Mouse (Mus musculus): ENCODE data around the gene 4930432K21Rik. TPM values are rescaled to one million over a fixed set of nuclear protein-coding genes. Genes with fewer than 3 reads are reported as not detected.

Gene 4930432K21Rik
- total and polyA plus RNA-seq, 2 experiments from 2014 or later, result 2.2 to 5.7 TPM

- H3K27ac ChIP-seq (ENCODE audit: low read depth, low read length), result no peak overlapping the region
- no peak for TF ChIP-seq CTCF (IDR thresholded peaks at IDR 0.05)
- no peaks in the 10 kb centered on the region for H3K27me3 ChIP-seq (ENCODE audit: insufficient read depth, low read length)
- no peak for DNase-seq (ENCODE audit: low spot score)
- no peak overlapping the region for H3K9ac ChIP-seq (replicated peaks; ENCODE audit: low read length, poor library complexity, severe bottlenecking)
- no peaks in the 10 kb centered on the region for H3K9me3 ChIP-seq (ENCODE audit: low read length)
- no peak overlapping the region for H3K4me2 ChIP-seq (ENCODE audit: low read depth, low read length, poor library complexity, severe bottlenecking)
- peaks cover 9% of the 10 kb centered on the region for H3K36me3 ChIP-seq (ENCODE audit: insufficient read depth, low read length)
- no peak overlapping the region for H3K4me3 ChIP-seq (ENCODE audit: low read depth, low read length)
- peaks cover 26% of the 10 kb centered on the region for H3K4me1 ChIP-seq (ENCODE audit: insufficient read depth, low read length)
- WGBS, result 81% methylated on average over 8 of the region's 8 CpGs
- ATAC-seq (ENCODE audit: low FRiP score), result no peak
Measured at GRCm38 (mm10) chr8:84178592-84178991, 30.8 kb downstream of the 4930432K21Rik start.

- TF ChIP-seq CTCF (IDR thresholded peaks at IDR 0.05), result no peak
- Histone ChIP-seq H3K9me3 (ENCODE audit: low read length) (no peaks in the 10 kb centered on the region), H3K4me1 (ENCODE audit: insufficient read depth, low read length) (peaks cover 26% of the 10 kb centered on the region), H3K9ac (replicated peaks; ENCODE audit: low read length, poor library complexity, severe bottlenecking) (peak overlapping the region; percentile 45), H3K4me3 (ENCODE audit: low read depth, low read length) (peak overlapping the region; percentile 19), H3K36me3 (ENCODE audit: insufficient read depth, low read length) (peaks cover 7% of the 10 kb centered on the region; the same call in 1 of the 2 replicates), H3K27me3 (ENCODE audit: insufficient read depth, low read length) (no peaks in the 10 kb centered on the region), H3K4me2 (ENCODE audit: low read depth, low read length, poor library complexity, severe bottlenecking) (peak overlapping the region; percentile 49), H3K27ac (ENCODE audit: low read depth, low read length) (no peak overlapping the region)
- 11% methylated on average over 4 of the region's 4 CpGs for WGBS
- DNase-seq (ENCODE audit: low spot score), result no peak
- ATAC-seq (ENCODE audit: low FRiP score), result no peak
Measured at GRCm38 (mm10) chr8:84179946-84180345, 32.1 kb downstream of the 4930432K21Rik start.

DNA sequence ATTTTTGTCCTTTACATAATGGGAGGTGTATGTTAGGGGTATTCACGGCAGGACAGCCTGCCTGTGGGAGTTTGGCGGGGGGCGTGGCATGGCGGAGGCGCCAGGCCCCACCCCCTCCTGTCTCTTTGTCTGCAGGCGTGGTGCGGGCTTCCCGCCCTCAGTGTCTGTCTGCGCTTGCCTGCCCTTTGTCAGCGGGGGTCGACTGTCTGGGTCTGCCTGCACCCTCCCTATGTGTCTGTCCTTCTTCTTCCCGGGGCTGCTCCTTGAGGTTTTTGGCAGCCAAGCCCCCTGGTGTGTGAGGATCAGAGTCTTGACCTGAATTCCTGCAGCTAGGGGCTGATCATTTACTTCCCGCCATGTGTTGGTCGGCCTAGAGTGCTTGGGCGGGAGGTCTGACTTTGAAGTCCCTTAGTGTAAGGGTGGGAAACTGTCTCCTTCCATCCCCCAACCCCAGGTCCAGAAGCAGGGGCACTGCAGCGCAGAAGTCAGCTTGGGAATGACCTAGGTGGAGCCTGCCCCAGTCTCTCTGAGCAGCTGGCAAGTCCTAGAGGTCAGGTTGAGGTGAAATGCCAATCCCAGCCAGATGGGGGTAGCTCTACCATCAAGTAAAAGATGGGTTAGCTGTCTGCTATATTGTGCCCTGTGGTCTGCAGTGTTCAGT is 32.8 kb downstream of the 4930432K21Rik start:
- Histone ChIP-seq H3K36me3 (ENCODE audit: insufficient read depth, low read length) (peaks cover 7% of the 10 kb centered on the region; the same call in 1 of the 2 replicates), H3K4me3 (ENCODE audit: low read depth, low read length) (peak overlapping the region; percentile 19), H3K9ac (replicated peaks; ENCODE audit: low read length, poor library complexity, severe bottlenecking) (peak overlapping the region; percentile 45), H3K27me3 (ENCODE audit: insufficient read depth, low read length) (no peaks in the 10 kb centered on the region), H3K4me1 (ENCODE audit: insufficient read depth, low read length) (peaks cover 26% of the 10 kb centered on the region), H3K9me3 (ENCODE audit: low read length) (no peaks in the 10 kb centered on the region), H3K4me2 (ENCODE audit: low read depth, low read length, poor library complexity, severe bottlenecking) (peak overlapping the region; percentile 49), H3K27ac (ENCODE audit: low read depth, low read length) (no peak overlapping the region)
- 1% methylated on average over 15 of the region's 16 CpGs for WGBS
- TF ChIP-seq CTCF (IDR thresholded peaks at IDR 0.05), result peak; percentile 27; the same call in 1 of the 2 replicates
- DNase-seq (ENCODE audit: low spot score) (peak; percentile 44), ATAC-seq (ENCODE audit: low FRiP score) (peak; percentile 32; the same call in 1 of the 2 replicates)

- no peaks in the 10 kb centered on the region for H3K36me3 ChIP-seq (ENCODE audit: insufficient read depth, low read length)
- H3K4me1 ChIP-seq (ENCODE audit: insufficient read depth, low read length), result peaks cover 26% of the 10 kb centered on the region
- no peaks in the 10 kb centered on the region for H3K9me3 ChIP-seq (ENCODE audit: low read length)
- ATAC-seq (ENCODE audit: low FRiP score) (peak; percentile 15; the same call in 1 of the 2 replicates), DNase-seq (ENCODE audit: low spot score) (no peak)
- peak overlapping the region; percentile 97 for H3K27ac ChIP-seq (ENCODE audit: low read depth, low read length)
- H3K4me3 ChIP-seq (ENCODE audit: low read depth, low read length), result peak overlapping the region; percentile 79
- no peak for TF ChIP-seq CTCF (IDR thresholded peaks at IDR 0.05)
- H3K9ac ChIP-seq (replicated peaks; ENCODE audit: low read length, poor library complexity, severe bottlenecking), result peak overlapping the region; percentile 96; the same call in 1 of the 2 replicates
- H3K4me2 ChIP-seq (ENCODE audit: low read depth, low read length, poor library complexity, severe bottlenecking), result peak overlapping the region; percentile 80
- WGBS, result 40% methylated on average over 4 of the region's 4 CpGs
- no peaks in the 10 kb centered on the region for H3K27me3 ChIP-seq (ENCODE audit: insufficient read depth, low read length)
Measured at GRCm38 (mm10) chr8:84182833-84183232, 35.0 kb downstream of the 4930432K21Rik start.

GRCm38 (mm10) chr8:84183261-84184084 is 35.6 kb downstream of the 4930432K21Rik start:
- peak overlapping the region; percentile 80 for H3K4me2 ChIP-seq (ENCODE audit: low read depth, low read length, poor library complexity, severe bottlenecking)
- peak overlapping the region; percentile 79 for H3K4me3 ChIP-seq (ENCODE audit: low read depth, low read length)
- TF ChIP-seq CTCF (IDR thresholded peaks at IDR 0.05), result no peak
- WGBS, result 1% methylated on average over 81 of the region's 87 CpGs
- H3K9me3 ChIP-seq (ENCODE audit: low read length), result no peaks in the 10 kb centered on the region
- no peaks in the 10 kb centered on the region for H3K36me3 ChIP-seq (ENCODE audit: insufficient read depth, low read length)
- H3K27me3 ChIP-seq (ENCODE audit: insufficient read depth, low read length), result no peaks in the 10 kb centered on the region
- ATAC-seq (ENCODE audit: low FRiP score) (peak; percentile 60), DNase-seq (ENCODE audit: low spot score) (peak; percentile 41)
- H3K4me1 ChIP-seq (ENCODE audit: insufficient read depth, low read length), result peaks cover 26% of the 10 kb centered on the region
- peak overlapping the region; percentile 96 for H3K9ac ChIP-seq (replicated peaks; ENCODE audit: low read length, poor library complexity, severe bottlenecking)
- peak overlapping the region; percentile 97 for H3K27ac ChIP-seq (ENCODE audit: low read depth, low read length)

Measured in midbrain, postnatal 0 days (tissue).